Mouse (Mus musculus): ENCODE measurements around the gene Nr2c1.

DNA sequence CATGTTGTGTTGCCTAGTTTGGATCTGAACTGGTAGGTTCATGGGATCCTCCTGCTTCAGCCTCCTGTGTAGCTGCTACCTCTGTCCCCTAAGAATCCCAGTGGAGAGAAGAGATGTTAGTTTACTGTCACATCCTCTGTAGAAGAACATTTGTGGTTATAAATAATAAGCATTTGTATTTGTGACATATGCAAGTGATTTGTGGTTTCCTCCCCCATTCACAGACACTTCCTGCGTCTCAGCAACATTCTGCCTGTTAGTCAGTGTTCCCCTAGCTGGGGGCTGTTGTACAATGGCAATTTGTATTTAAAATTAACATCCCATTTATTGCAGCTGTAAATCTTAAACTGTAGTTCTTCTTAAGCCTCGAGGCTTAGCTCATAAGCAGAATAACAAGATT is 63.9 kb downstream of the Nr2c1 start:
- TF ChIP-seq GATA1 (IDR thresholded peaks at IDR 0.05; ENCODE audit: borderline replicate concordance, low read length) (no peak), FLI1 (IDR thresholded peaks at IDR 0.05; ENCODE audit: low read length) (no peak)
